Mouse (Mus musculus): ENCODE measurements at regions not wholly inside any gene's neighbourhood (a gene's known extent, or its start where the extent isn't known, plus 50 kb on each side); places are given as distances from the start of the nearest gene placed in this dataset.

DNA sequence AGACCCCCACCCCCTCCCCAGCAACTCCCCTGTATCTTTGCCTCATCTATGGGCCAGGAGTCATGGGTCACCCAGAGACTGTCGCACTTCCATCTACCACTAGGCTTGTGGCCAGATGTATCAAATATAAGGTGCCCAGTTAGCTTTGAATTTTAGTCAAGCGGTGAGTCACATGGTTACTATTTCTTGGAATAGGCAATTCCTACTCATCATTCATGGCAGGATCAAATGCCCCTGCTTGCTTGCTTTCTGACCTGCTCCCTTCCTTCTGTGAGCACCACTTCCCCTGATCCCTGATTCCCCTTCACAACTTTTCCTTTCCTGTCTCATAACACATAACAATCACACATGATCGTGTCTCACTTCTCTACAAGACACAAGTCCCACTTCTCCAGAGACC is 288.2 kb upstream of the Jarid2 start:
- TF ChIP-seq POLR2A (IDR thresholded peaks at IDR 0.05; ENCODE audit: borderline replicate concordance, control insufficient read depth, low read depth, low read length): no peak
- no peak for TF ChIP-seq CTCF (IDR thresholded peaks at IDR 0.05; ENCODE audit: control insufficient read depth, insufficient read depth, low read length)
- WGBS: 84% methylated on average over 3 of the region's 3 CpGs
- Histone ChIP-seq H3K4me3 (replicated peaks; ENCODE audit: control insufficient read depth, low read depth, low read length) (no peak overlapping the region), H3K27ac (ENCODE audit: control insufficient read depth, insufficient read depth, low read depth, low read length, poor library complexity) (no peak overlapping the region), H3K4me1 (ENCODE audit: control insufficient read depth, insufficient read depth, low read length) (no peaks in the 10 kb centered on the region)

GRCm38 (mm10) chr13:44449216-44449830 is 280.0 kb upstream of the Jarid2 start:
- no peak overlapping the region for H3K4me3 ChIP-seq (replicated peaks; ENCODE audit: control insufficient read depth, low read depth, low read length)
- TF ChIP-seq POLR2A (IDR thresholded peaks at IDR 0.05; ENCODE audit: borderline replicate concordance, control insufficient read depth, low read depth, low read length) (no peak), CTCF (IDR thresholded peaks at IDR 0.05; ENCODE audit: control insufficient read depth, insufficient read depth, low read length) (no peak)
- WGBS: 52% methylated on average over 1 of the region's 1 CpGs
- no peaks in the 10 kb centered on the region for H3K4me1 ChIP-seq (ENCODE audit: control insufficient read depth, insufficient read depth, low read length)
- H3K27ac ChIP-seq (ENCODE audit: control insufficient read depth, insufficient read depth, low read depth, low read length, poor library complexity): no peak overlapping the region

DNA sequence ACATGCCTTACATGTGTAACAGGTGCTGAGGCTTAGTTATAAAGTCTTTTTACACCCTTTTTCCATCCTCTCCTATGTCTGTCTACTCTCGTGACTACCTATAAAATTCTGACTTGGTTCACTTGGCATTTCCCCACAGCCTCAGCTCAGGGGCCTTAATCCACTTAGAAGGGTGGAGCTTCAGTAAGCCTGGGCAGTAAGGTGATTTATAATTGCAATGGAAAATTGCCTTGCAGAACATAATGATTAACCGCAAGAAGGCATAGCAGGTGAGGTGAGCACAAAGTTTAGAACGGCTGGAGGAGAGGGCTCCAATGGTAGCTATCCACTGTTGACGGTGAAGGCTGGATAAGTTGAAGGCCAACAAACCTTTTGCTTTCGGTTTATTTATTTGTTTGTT is 278.1 kb upstream of the Jarid2 start:
- TF ChIP-seq POLR2A (IDR thresholded peaks at IDR 0.05; ENCODE audit: borderline replicate concordance, control insufficient read depth, low read depth, low read length) (no peak), CTCF (IDR thresholded peaks at IDR 0.05; ENCODE audit: control insufficient read depth, insufficient read depth, low read length) (no peak)
- H3K4me3 ChIP-seq (replicated peaks; ENCODE audit: control insufficient read depth, low read depth, low read length): no peak overlapping the region
- H3K4me1 ChIP-seq (ENCODE audit: control insufficient read depth, insufficient read depth, low read length): no peaks in the 10 kb centered on the region
- 86% methylated on average over 5 of the region's 5 CpGs for WGBS
- H3K27ac ChIP-seq (ENCODE audit: control insufficient read depth, insufficient read depth, low read depth, low read length, poor library complexity): no peak overlapping the region

- WGBS: 86% methylated on average over 7 of the region's 7 CpGs
- H3K4me3 ChIP-seq (replicated peaks; ENCODE audit: control insufficient read depth, low read depth, low read length): no peak overlapping the region
- no peaks in the 10 kb centered on the region; the same call in 1 of the 2 replicates for H3K4me1 ChIP-seq (ENCODE audit: control insufficient read depth, insufficient read depth, low read length)
- H3K27ac ChIP-seq (ENCODE audit: control insufficient read depth, insufficient read depth, low read depth, low read length, poor library complexity): no peak overlapping the region
- TF ChIP-seq POLR2A (IDR thresholded peaks at IDR 0.05; ENCODE audit: borderline replicate concordance, control insufficient read depth, low read depth, low read length) (no peak), CTCF (IDR thresholded peaks at IDR 0.05; ENCODE audit: control insufficient read depth, insufficient read depth, low read length) (no peak)
Observed at GRCm38 (mm10) chr13:44453131-44453530, 276.1 kb upstream of the Jarid2 start.

GRCm38 (mm10) chr13:44454136-44454535 is 275.1 kb upstream of the Jarid2 start:
- Histone ChIP-seq H3K4me1 (ENCODE audit: control insufficient read depth, insufficient read depth, low read length) (no peaks in the 10 kb centered on the region; the same call in 1 of the 2 replicates), H3K4me3 (replicated peaks; ENCODE audit: control insufficient read depth, low read depth, low read length) (no peak overlapping the region), H3K27ac (ENCODE audit: control insufficient read depth, insufficient read depth, low read depth, low read length, poor library complexity) (no peak overlapping the region)
- WGBS: 64% methylated on average over 9 of the region's 9 CpGs
- TF ChIP-seq POLR2A (IDR thresholded peaks at IDR 0.05; ENCODE audit: borderline replicate concordance, control insufficient read depth, low read depth, low read length) (no peak), CTCF (IDR thresholded peaks at IDR 0.05; ENCODE audit: control insufficient read depth, insufficient read depth, low read length) (no peak)

- Histone ChIP-seq H3K4me3 (replicated peaks; ENCODE audit: control insufficient read depth, low read depth, low read length) (no peak overlapping the region), H3K27ac (ENCODE audit: control insufficient read depth, insufficient read depth, low read depth, low read length, poor library complexity) (no peak overlapping the region), H3K4me1 (ENCODE audit: control insufficient read depth, insufficient read depth, low read length) (no peaks in the 10 kb centered on the region; the same call in 1 of the 2 replicates)
- WGBS: 55% methylated on average over 5 of the region's 5 CpGs
- TF ChIP-seq POLR2A (IDR thresholded peaks at IDR 0.05; ENCODE audit: borderline replicate concordance, control insufficient read depth, low read depth, low read length): no peak
- TF ChIP-seq CTCF (IDR thresholded peaks at IDR 0.05; ENCODE audit: control insufficient read depth, insufficient read depth, low read length): no peak
Observed at GRCm38 (mm10) chr13:44455193-44455592, 274.1 kb upstream of the Jarid2 start.

- 85% methylated on average over 3 of the region's 3 CpGs for WGBS
- no peak overlapping the region for H3K4me3 ChIP-seq (replicated peaks; ENCODE audit: control insufficient read depth, low read depth, low read length)
- TF ChIP-seq POLR2A (IDR thresholded peaks at IDR 0.05; ENCODE audit: borderline replicate concordance, control insufficient read depth, low read depth, low read length): no peak
- TF ChIP-seq CTCF (IDR thresholded peaks at IDR 0.05; ENCODE audit: control insufficient read depth, insufficient read depth, low read length): no peak
- no peak overlapping the region for H3K27ac ChIP-seq (ENCODE audit: control insufficient read depth, insufficient read depth, low read depth, low read length, poor library complexity)
- no peaks in the 10 kb centered on the region; the same call in 1 of the 2 replicates for H3K4me1 ChIP-seq (ENCODE audit: control insufficient read depth, insufficient read depth, low read length)
Observed at GRCm38 (mm10) chr13:44458744-44459143, 270.5 kb upstream of the Jarid2 start.

GRCm38 (mm10) chr13:44459148-44459547 is 270.1 kb upstream of the Jarid2 start:
- no peak overlapping the region for H3K4me3 ChIP-seq (replicated peaks; ENCODE audit: control insufficient read depth, low read depth, low read length)
- H3K27ac ChIP-seq (ENCODE audit: control insufficient read depth, insufficient read depth, low read depth, low read length, poor library complexity): no peak overlapping the region
- no peaks in the 10 kb centered on the region; the same call in 1 of the 2 replicates for H3K4me1 ChIP-seq (ENCODE audit: control insufficient read depth, insufficient read depth, low read length)
- WGBS: 83% methylated on average over 4 of the region's 4 CpGs
- TF ChIP-seq CTCF (IDR thresholded peaks at IDR 0.05; ENCODE audit: control insufficient read depth, insufficient read depth, low read length): no peak

- TF ChIP-seq POLR2A (IDR thresholded peaks at IDR 0.05; ENCODE audit: borderline replicate concordance, control insufficient read depth, low read depth, low read length) (no peak), CTCF (IDR thresholded peaks at IDR 0.05; ENCODE audit: control insufficient read depth, insufficient read depth, low read length) (no peak)
- WGBS: 80% methylated on average over 4 of the region's 4 CpGs
- no peak overlapping the region for H3K27ac ChIP-seq (ENCODE audit: control insufficient read depth, insufficient read depth, low read depth, low read length, poor library complexity)
- no peaks in the 10 kb centered on the region for H3K4me1 ChIP-seq (ENCODE audit: control insufficient read depth, insufficient read depth, low read length)
- no peak overlapping the region for H3K4me3 ChIP-seq (replicated peaks; ENCODE audit: control insufficient read depth, low read depth, low read length)
Observed at GRCm38 (mm10) chr13:44463675-44464074, 265.6 kb upstream of the Jarid2 start.

Data from bone marrow, adult 2 months (tissue).